Mouse (Mus musculus): ENCODE measurements at regions not wholly inside any gene's neighbourhood (a gene's known extent, or its start where the extent isn't known, plus 50 kb on each side); places are given as distances from the start of the nearest gene placed in this dataset.
"Not testable (repeated sequence)": the region's sequence is repeated elsewhere in the genome, so short reads cannot be mapped to it uniquely, and the experiment has no call there.

GRCm38 (mm10) chr13:103613333-103613725 is 161.1 kb downstream of the Srek1 start:
- H3K27me3 ChIP-seq (ENCODE audit: control insufficient read depth, insufficient read depth, low read length), result no peaks in the 10 kb centered on the region
- H3K27ac ChIP-seq (replicated peaks), result no peak overlapping the region
- TF ChIP-seq EP300 (optimal IDR thresholded peaks at IDR 0.05) (no peak), CTCF (IDR thresholded peaks at IDR 0.05; ENCODE audit: low read depth) (no peak)
- H3K4me3 ChIP-seq (ENCODE audit: low read depth, low read length), result no peak overlapping the region
- no peak overlapping the region for H3K4me2 ChIP-seq (replicated peaks; ENCODE audit: low read depth)
- no peak for ATAC-seq (ENCODE audit: low FRiP score, low TSS enrichment)
- no peaks in the 10 kb centered on the region for H3K36me3 ChIP-seq (ENCODE audit: control insufficient read depth, insufficient read depth, low read length)
- no peak overlapping the region for H3K9ac ChIP-seq (ENCODE audit: low read length)
- 68% methylated on average over 10 of the region's 10 CpGs for WGBS
- no peaks in the 10 kb centered on the region for H3K9me3 ChIP-seq (ENCODE audit: control insufficient read depth, low read length)
- no peaks in the 10 kb centered on the region for H3K4me1 ChIP-seq (replicated peaks; ENCODE audit: control insufficient read depth, insufficient read depth)
- no peak for DNase-seq (ENCODE audit: low spot score)

- 38% methylated on average over 11 of the region's 11 CpGs for WGBS
- Histone ChIP-seq H3K27me3 (ENCODE audit: control insufficient read depth, insufficient read depth, low read length) (no peaks in the 10 kb centered on the region), H3K9me3 (ENCODE audit: control insufficient read depth, low read length) (no peaks in the 10 kb centered on the region), H3K27ac (replicated peaks) (no peak overlapping the region), H3K36me3 (ENCODE audit: control insufficient read depth, insufficient read depth, low read length) (no peaks in the 10 kb centered on the region), H3K4me2 (replicated peaks; ENCODE audit: low read depth) (peak overlapping the region; percentile 17; the same call in 1 of the 2 replicates), H3K4me1 (replicated peaks; ENCODE audit: control insufficient read depth, insufficient read depth) (no peaks in the 10 kb centered on the region), H3K9ac (ENCODE audit: low read length) (no peak overlapping the region; the same call in 1 of the 2 replicates), H3K4me3 (ENCODE audit: low read depth, low read length) (no peak overlapping the region; the same call in 1 of the 2 replicates)
- DNase-seq (ENCODE audit: low spot score) (no peak), ATAC-seq (ENCODE audit: low FRiP score, low TSS enrichment) (no peak)
- TF ChIP-seq CTCF (IDR thresholded peaks at IDR 0.05; ENCODE audit: low read depth) (no peak), EP300 (optimal IDR thresholded peaks at IDR 0.05) (no peak)
Measured at GRCm38 (mm10) chr13:103612720-103613332, 161.6 kb downstream of the Srek1 start.

GRCm38 (mm10) chr13:103602302-103602701 is 172.1 kb downstream of the Srek1 start:
- no peaks in the 10 kb centered on the region for H3K27me3 ChIP-seq (ENCODE audit: control insufficient read depth, insufficient read depth, low read length)
- no peak overlapping the region for H3K4me3 ChIP-seq (ENCODE audit: low read depth, low read length)
- no peak overlapping the region for H3K9ac ChIP-seq (ENCODE audit: low read length)
- H3K36me3 ChIP-seq (ENCODE audit: control insufficient read depth, insufficient read depth, low read length), result no peaks in the 10 kb centered on the region
- no peak overlapping the region for H3K4me2 ChIP-seq (replicated peaks; ENCODE audit: low read depth)
- 80% methylated on average over 5 of the region's 5 CpGs for WGBS
- ATAC-seq (ENCODE audit: low FRiP score, low TSS enrichment) (no peak), DNase-seq (ENCODE audit: low spot score) (no peak)
- no peak overlapping the region for H3K27ac ChIP-seq (replicated peaks)
- no peak for TF ChIP-seq CTCF (IDR thresholded peaks at IDR 0.05; ENCODE audit: low read depth)
- no peak for TF ChIP-seq EP300 (optimal IDR thresholded peaks at IDR 0.05)
- no peaks in the 10 kb centered on the region for H3K9me3 ChIP-seq (ENCODE audit: control insufficient read depth, low read length)
- no peaks in the 10 kb centered on the region for H3K4me1 ChIP-seq (replicated peaks; ENCODE audit: control insufficient read depth, insufficient read depth)

GRCm38 (mm10) chr13:103592371-103592770 is 182.0 kb downstream of the Srek1 start:
- Histone ChIP-seq H3K36me3 (ENCODE audit: control insufficient read depth, insufficient read depth, low read length) (no peaks in the 10 kb centered on the region), H3K9me3 (ENCODE audit: control insufficient read depth, low read length) (no peaks in the 10 kb centered on the region), H3K27me3 (ENCODE audit: control insufficient read depth, insufficient read depth, low read length) (no peaks in the 10 kb centered on the region), H3K4me3 (ENCODE audit: low read depth, low read length) (no peak overlapping the region), H3K4me1 (replicated peaks; ENCODE audit: control insufficient read depth, insufficient read depth) (no peaks in the 10 kb centered on the region), H3K9ac (ENCODE audit: low read length) (no peak overlapping the region), H3K4me2 (replicated peaks; ENCODE audit: low read depth) (no peak overlapping the region), H3K27ac (replicated peaks) (no peak overlapping the region)
- no peak for DNase-seq (ENCODE audit: low spot score)
- TF ChIP-seq CTCF (IDR thresholded peaks at IDR 0.05; ENCODE audit: low read depth) (no peak), EP300 (optimal IDR thresholded peaks at IDR 0.05) (no peak)
- no peak for ATAC-seq (ENCODE audit: low FRiP score, low TSS enrichment)
- 84% methylated on average over 14 of the region's 16 CpGs for WGBS

GRCm38 (mm10) chr13:103591874-103592273 is 182.5 kb downstream of the Srek1 start:
- Histone ChIP-seq H3K9me3 (ENCODE audit: control insufficient read depth, low read length) (no peaks in the 10 kb centered on the region), H3K27me3 (ENCODE audit: control insufficient read depth, insufficient read depth, low read length) (no peaks in the 10 kb centered on the region), H3K4me3 (ENCODE audit: low read depth, low read length) (no peak overlapping the region), H3K4me2 (replicated peaks; ENCODE audit: low read depth) (no peak overlapping the region), H3K9ac (ENCODE audit: low read length) (no peak overlapping the region), H3K4me1 (replicated peaks; ENCODE audit: control insufficient read depth, insufficient read depth) (no peaks in the 10 kb centered on the region), H3K27ac (replicated peaks) (no peak overlapping the region), H3K36me3 (ENCODE audit: control insufficient read depth, insufficient read depth, low read length) (no peaks in the 10 kb centered on the region)
- no peak for TF ChIP-seq EP300 (optimal IDR thresholded peaks at IDR 0.05)
- TF ChIP-seq CTCF (IDR thresholded peaks at IDR 0.05; ENCODE audit: low read depth), result no peak
- no peak for DNase-seq (ENCODE audit: low spot score)
- ATAC-seq (ENCODE audit: low FRiP score, low TSS enrichment), result no peak
- 86% methylated on average over 6 of the region's 6 CpGs for WGBS

GRCm38 (mm10) chr13:103591381-103591780 is 183.0 kb downstream of the Srek1 start:
- H3K27me3 ChIP-seq (ENCODE audit: control insufficient read depth, insufficient read depth, low read length); H3K9me3 ChIP-seq (ENCODE audit: control insufficient read depth, low read length); H3K9ac ChIP-seq (ENCODE audit: low read length); H3K36me3 ChIP-seq (ENCODE audit: control insufficient read depth, insufficient read depth, low read length); DNase-seq (ENCODE audit: low spot score); H3K27ac ChIP-seq (replicated peaks); H3K4me3 ChIP-seq (ENCODE audit: low read depth, low read length); H3K4me2 ChIP-seq (replicated peaks; ENCODE audit: low read depth); ATAC-seq (ENCODE audit: low FRiP score, low TSS enrichment); H3K4me1 ChIP-seq (replicated peaks; ENCODE audit: control insufficient read depth, insufficient read depth): not testable (repeated sequence)
- 58% methylated on average over 7 of the region's 7 CpGs for WGBS
